Mouse (Mus musculus) intestine, postnatal 0 days (tissue): ENCODE data around the gene Smox. TPM values are rescaled to one million over a fixed set of nuclear protein-coding genes. Genes with fewer than 3 reads are reported as not detected.

Experiments
- ATAC-seq: fragments of 200-750 bp; cut with Nextera tagmentation; 2 replicates; pipeline ENCODE4 v1.8.0; 2017; ENCODE audit warnings: mild to moderate bottlenecking, moderate TSS enrichment, moderate library complexity
- H3K27ac ChIP-seq: fragments of 300-500 bp; sonication (generic); 2 replicates; pipeline ENCODE4 v1.5.1; 2014; ENCODE audit warnings: mild to moderate bottlenecking, low read depth, low read length, moderate library complexity
- H3K27me3 ChIP-seq: fragments of 300-500 bp; sonication (generic); replicated peaks from 2 replicates; pipeline ENCODE4 v1.6.1; 2014; ENCODE audit warnings: low read length, mixed read lengths; ENCODE audit not compliant: control insufficient read depth, insufficient read depth
- H3K36me3 ChIP-seq: fragments of 300-500 bp; sonication (generic); 2 replicates; pipeline ENCODE4 v1.6.1; 2014; ENCODE audit warnings: mild to moderate bottlenecking, moderate library complexity; ENCODE audit not compliant: control insufficient read depth, insufficient read depth
- H3K4me1 ChIP-seq: fragments of 300-500 bp; sonication (generic); replicated peaks from 2 replicates; pipeline ENCODE4 v1.6.1; 2014; ENCODE audit warnings: antibody characterized with exemption, low read length, mixed read lengths; ENCODE audit not compliant: control insufficient read depth, insufficient read depth
- H3K4me2 ChIP-seq: fragments of 300-500 bp; sonication (generic); replicated peaks from 2 replicates; pipeline ENCODE4 v1.6.1; 2014; ENCODE audit warnings: low read depth, mild to moderate bottlenecking, moderate library complexity
- H3K4me3 ChIP-seq: fragments of 300-500 bp; sonication (generic); 2 replicates; pipeline ENCODE4 v1.5.1; 2014; ENCODE audit warnings: low read depth, low read length
- H3K9ac ChIP-seq: fragments of 300-500 bp; sonication (generic); 2 replicates; pipeline ENCODE4 v1.6.1; 2014; ENCODE audit warnings: mild to moderate bottlenecking, low read depth, low read length
- H3K9me3 ChIP-seq: fragments of 300-500 bp; sonication (generic); 2 replicates; pipeline ENCODE4 v1.6.1; 2016; ENCODE audit warnings: mixed run types; ENCODE audit not compliant: control insufficient read depth
- CTCF ChIP-seq: sonication (generic); IDR thresholded peaks from 2 replicates; pipeline ENCODE4 v1.5.1; 2016; ENCODE audit warnings: low read depth, mild to moderate bottlenecking, control low read depth, antibody characterized with exemption, moderate library complexity
- WGBS: fragments of 180-500 bp; shearing (Covaris S2); extraction: QIAGEN DNeasy Blood & Tissue Kit; methylation state at CpG from one replicate; pipeline ENCODE4 v1.1.7; 2014; 5-methylcytosine and 5-hydroxymethylcytosine counted together
- polyA plus RNA-seq: library from polyadenylated mRNA; unstranded; fragments of >200 nt; fragmentation: Nextera tagmentation; extraction: Ambion mirVana; gene quantifications from 2 replicates; pipeline ENCODE4 v1.2.1, GENCODE M21; 2015

Smox gene
- polyA plus RNA-seq, 1 experiment from 2014 or later = 19.9 TPM

DNA sequence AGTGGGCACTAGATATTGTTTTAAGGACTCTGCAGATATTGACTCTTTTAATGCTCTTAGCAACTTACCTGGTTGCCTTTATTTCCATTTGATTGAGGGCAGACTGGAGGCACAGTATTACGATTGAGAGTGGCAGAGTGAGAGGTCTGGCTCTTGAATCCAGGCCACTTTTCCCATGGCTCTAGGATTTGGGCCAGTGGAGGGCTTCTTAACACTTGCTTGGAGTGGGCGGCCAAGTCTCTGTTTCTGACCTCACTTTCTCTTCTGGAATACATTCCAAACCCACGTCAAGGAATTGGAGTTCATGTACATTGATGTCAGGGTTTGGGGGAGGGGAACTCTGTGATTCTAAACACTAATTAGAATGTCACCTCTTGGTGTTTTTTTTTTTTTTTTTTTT is 4.0 kb downstream of the Smox start:
- Histone ChIP-seq H3K9me3 (no peaks in the 10 kb centered on the region), H3K27me3 (no peaks in the 10 kb centered on the region), H3K27ac (no peak overlapping the region), H3K4me1 (0 out of 2 replicates have a peak, but pooled peaks cover 6% of the 10 kb centered on the region), H3K4me2 (no peak overlapping the region), H3K4me3 (no peak overlapping the region), H3K36me3 (no peaks in the 10 kb centered on the region), H3K9ac (no peak overlapping the region)
- no peak for ATAC-seq
- 82% methylated on average over 3 of the region's 3 CpGs for WGBS
- no peak for TF ChIP-seq CTCF

DNA sequence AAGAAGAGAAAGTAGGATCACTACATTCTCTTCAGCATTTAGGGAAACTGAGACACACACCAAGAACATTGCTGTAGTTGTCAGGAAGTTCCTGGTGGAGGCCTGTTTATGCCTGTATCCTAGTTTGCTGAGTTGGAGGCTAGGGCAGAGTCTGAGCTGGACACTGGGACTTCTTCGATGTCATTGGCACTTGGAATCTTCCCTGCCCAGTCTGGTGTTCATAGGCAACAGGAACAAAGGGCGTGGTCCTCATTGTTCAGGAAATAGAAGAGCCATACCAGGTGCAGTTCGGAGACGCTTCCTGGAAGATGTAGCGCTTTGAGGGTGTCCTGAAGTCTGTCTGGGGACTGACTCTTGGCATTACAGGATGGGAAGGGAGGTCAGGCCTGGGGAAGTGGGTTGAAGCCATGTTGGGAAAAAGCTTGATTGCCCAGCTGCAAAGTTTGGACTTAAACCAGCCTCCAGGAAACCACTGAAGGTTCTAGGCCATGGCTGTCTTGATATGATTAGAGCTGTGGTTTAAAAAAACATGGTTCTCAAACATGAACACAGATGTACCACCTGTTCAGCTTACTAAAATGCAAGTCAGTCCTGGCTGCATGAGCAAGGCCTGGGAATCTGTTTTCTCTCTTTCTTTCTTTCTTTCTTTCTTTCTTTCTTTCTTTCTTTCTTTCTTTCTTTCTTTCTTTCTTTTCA is 5.0 kb downstream of the Smox start:
- H3K9me3 ChIP-seq = no peaks in the 10 kb centered on the region
- no peak overlapping the region for H3K4me3 ChIP-seq
- no peaks in the 10 kb centered on the region for H3K36me3 ChIP-seq
- 63% methylated on average over 5 of the region's 5 CpGs for WGBS
- H3K27ac ChIP-seq = no peak overlapping the region
- peak; percentile 54 for ATAC-seq
- TF ChIP-seq CTCF = no peak
- no peaks in the 10 kb centered on the region for H3K27me3 ChIP-seq
- no peak overlapping the region for H3K9ac ChIP-seq
- 0 out of 2 replicates have a peak, but pooled peaks cover 6% of the 10 kb centered on the region for H3K4me1 ChIP-seq
- no peak overlapping the region for H3K4me2 ChIP-seq

DNA sequence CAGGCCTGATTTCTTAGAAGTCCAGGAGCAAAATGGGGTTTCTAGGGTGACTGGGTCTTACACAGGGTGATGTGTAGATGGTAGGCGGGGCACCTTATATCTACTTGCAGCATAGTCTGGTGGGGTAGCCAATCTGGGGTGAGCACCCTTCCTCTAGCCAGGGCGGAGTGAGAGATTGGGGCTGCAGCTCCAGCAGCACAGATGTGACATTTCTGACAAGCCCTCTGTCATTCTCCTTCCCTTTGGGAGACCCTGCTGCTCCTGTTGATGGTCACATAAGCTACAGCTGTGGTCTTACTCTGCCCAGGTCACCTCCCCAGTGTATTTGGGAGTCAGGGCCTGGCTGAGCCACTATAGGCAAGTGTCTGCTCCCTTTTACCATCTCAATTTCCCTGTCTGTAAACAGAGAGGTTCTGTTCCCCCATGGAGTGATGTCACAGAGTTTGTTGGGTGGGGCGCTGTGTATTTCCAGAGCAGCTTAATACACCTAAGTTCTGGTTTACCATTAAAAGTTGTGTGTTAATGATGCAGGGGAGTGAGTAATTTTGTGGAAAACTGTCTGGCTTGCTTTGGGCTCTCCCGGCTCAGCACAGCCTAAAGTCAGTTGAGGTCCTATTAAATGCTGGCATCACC is 6.0 kb downstream of the Smox start:
- H3K9ac ChIP-seq = no peak overlapping the region
- H3K27me3 ChIP-seq = no peaks in the 10 kb centered on the region
- no peak overlapping the region for H3K4me3 ChIP-seq
- no peaks in the 10 kb centered on the region for H3K36me3 ChIP-seq
- H3K4me2 ChIP-seq = no peak overlapping the region
- no peak for ATAC-seq
- no peak for TF ChIP-seq CTCF
- no peaks in the 10 kb centered on the region for H3K9me3 ChIP-seq
- H3K27ac ChIP-seq = no peak overlapping the region
- H3K4me1 ChIP-seq = 0 out of 2 replicates have a peak, but pooled peaks cover 4% of the 10 kb centered on the region
- WGBS = 92% methylated on average over 4 of the region's 4 CpGs

DNA sequence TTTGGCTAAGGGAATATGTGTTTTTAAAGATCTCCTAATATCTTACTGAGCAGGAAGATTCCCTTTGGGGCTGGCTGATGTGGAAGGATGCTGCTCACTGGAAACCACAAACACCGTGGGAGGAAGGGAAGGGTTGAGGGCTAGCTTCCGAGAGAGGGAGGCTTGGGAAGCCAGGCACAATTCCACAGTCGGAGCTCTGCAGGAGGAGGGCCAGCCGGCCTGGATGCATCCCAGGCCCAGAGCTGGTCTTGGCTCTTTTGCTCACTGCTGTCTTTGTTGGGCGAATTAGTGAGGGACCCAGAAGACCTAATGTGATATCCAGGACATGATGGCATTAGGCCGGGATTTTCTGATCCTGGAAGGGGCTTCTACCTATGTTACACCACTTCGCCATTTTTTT is 6.9 kb downstream of the Smox start:
- Histone ChIP-seq H3K9me3 (no peaks in the 10 kb centered on the region), H3K4me3 (no peak overlapping the region), H3K27me3 (no peaks in the 10 kb centered on the region), H3K27ac (no peak overlapping the region), H3K9ac (no peak overlapping the region), H3K4me2 (no peak overlapping the region), H3K36me3 (no peaks in the 10 kb centered on the region), H3K4me1 (no peaks in the 10 kb centered on the region)
- TF ChIP-seq CTCF = no peak
- WGBS = 79% methylated on average over 7 of the region's 7 CpGs
- no peak for ATAC-seq

DNA sequence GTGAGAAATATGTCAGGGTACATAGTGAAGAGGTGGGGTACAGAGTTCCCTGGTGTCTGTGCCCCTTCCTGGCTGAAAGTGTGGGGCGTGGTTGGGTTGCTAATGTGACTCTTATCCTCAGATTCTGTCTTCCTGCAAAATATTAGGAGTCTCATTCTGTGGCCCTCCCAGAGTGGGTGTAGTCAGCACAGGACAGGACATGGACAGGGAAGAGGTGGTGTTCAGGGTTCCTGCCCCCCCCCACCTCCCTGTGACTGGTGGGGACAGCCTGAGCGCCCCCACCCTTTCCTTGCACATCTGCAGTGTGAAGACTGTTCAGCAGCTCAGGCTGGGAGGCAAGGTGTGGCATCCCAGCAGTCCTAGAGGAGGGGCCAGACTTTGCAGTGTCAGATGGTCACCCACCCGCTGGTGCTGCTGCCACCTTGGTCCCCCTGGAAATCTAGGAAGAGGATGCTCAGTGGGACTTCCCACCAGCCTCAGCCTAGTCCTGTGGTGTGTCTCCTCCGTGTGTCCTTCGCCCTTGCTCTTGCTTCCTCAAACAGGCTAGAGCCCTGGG is 8.1 kb downstream of the Smox start:
- no peak overlapping the region for H3K4me3 ChIP-seq
- whole genome bisulfite sequencing = 65% methylated on average over 5 of the region's 5 CpGs
- no peaks in the 10 kb centered on the region for H3K4me1 ChIP-seq
- no peaks in the 10 kb centered on the region for H3K27me3 ChIP-seq
- H3K4me2 ChIP-seq = no peak overlapping the region
- H3K36me3 ChIP-seq = no peaks in the 10 kb centered on the region
- H3K9me3 ChIP-seq = no peaks in the 10 kb centered on the region
- no peak for TF ChIP-seq CTCF
- no peak for ATAC-seq
- H3K9ac ChIP-seq = no peak overlapping the region
- no peak overlapping the region for H3K27ac ChIP-seq

DNA sequence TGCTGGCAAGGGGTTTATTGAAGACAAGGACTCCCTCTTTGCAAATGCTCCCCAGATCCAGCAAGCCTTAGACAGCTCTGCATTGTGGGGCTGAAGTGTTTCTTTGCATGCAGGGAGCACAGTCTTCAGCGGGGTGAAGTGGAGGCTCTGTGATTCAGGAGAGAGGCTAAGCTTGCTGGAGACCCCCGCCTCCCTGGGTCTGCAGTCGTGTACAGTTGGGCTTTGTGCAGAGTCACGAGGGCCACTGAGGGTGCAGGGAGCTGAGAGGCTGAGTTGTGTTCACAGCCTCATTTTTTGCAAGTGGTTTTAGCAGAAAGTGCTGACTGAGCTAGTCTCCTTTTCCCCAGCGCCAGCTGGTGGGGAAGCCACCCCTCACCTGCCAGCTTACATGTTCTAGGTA is 10.6 kb downstream of the Smox start:
- Histone ChIP-seq H3K9me3 (no peaks in the 10 kb centered on the region), H3K4me1 (no peaks in the 10 kb centered on the region), H3K36me3 (no peaks in the 10 kb centered on the region), H3K9ac (no peak overlapping the region), H3K4me2 (no peak overlapping the region), H3K4me3 (no peak overlapping the region), H3K27ac (no peak overlapping the region), H3K27me3 (no peaks in the 10 kb centered on the region)
- WGBS = 61% methylated on average over 5 of the region's 5 CpGs
- no peak for ATAC-seq
- no peak for TF ChIP-seq CTCF
